Mouse (Mus musculus) heart, postnatal 4 days (tissue): Measurements from ENCODE around the gene Gm45717. TPM values are rescaled to one million over a fixed set of nuclear protein-coding genes. Genes with fewer than 3 reads are reported as not detected.

Experiments
- DNase-seq: peaks from one replicate; pipeline ENCODE4 v3.0.0; 2021
- total RNA-seq, 2 experiments: library from RNA; stranded (reverse); gene quantifications; 2 replicates each; pipeline ENCODE4 v1.2.3; 2021

Gm45717 gene
- total RNA-seq, 2 experiments from 2014 or later = not detected

DNA sequence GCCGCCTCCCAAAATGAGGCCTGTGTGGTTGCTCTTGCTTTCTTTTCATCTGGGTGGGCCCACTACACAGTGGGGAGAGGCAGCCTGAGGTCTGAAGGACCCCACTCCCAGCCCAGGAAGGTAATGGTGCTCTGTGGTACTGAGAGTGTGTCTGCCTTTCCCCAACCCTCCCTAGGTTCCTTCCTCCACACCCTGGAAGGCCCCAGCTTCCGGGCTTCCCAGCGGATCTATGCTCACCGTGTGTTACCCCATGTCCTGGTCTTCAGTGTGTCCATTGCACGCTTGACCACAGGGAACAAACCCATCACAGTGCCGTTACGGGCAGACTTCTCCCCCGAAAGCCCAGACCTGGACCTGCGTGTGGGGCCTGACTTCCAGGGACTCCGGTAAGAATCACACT, 12.9 kb downstream of the Gm45717 start:
- DNase-seq = no peak

DNA sequence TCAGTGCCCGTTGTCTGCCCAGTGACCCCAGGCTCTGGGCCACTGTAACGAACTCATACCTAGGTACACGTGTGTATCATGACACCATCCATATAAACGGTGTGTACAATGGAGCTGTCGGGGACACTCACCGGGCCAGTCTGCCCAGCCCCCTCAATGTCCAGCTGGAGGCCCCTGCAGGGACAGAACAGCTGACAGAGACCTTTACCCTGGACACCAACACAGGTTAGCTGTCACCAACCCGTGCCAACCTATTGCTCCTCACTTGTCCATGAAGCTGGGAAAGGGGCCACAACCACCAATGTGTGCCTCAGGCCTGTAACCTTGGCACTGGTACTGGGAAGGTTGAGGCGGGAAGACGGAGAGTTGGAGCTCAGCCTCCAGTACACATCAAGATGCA, 13.4 kb downstream of the Gm45717 start:
- DNase-seq = no peak

DNA sequence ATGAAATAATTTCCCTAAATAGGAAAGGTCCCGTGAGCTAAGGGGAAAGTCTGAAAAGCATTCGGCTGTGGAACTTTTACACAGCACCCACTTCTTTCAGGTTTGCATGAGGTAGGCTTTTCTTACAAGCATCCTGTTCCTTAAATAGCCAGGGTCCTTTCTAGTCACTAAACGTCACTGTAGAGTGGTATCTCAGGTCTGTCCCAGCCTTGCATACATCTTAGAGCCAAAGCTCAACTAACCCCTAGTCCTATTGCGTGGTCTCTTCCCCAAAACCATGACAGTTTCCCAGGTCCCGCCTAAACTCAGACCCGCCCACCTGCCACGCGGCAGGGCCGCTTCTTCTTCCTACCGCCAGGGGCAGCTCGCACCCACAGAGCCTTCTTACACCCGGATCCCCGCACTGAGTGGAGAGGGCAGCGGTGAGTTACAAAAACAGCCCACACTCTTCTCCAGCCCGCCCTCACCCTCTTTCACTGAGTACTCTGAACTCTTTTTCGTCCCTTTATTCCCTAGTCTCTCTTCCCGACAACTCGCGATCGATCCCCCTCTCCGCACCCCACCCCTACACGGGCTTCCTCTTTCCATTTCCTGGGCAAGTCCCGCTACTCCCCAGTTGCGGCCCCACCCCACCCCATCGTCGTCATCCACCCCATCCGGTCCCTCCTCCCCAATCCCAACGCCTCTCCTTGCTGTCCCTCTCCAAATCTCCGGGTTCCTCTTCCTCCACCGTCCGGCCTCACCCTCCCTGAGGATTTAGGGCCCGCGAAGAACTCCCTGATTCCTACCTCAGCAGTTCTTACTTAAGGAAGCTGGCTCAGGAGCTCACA, 14.3 kb downstream of the Gm45717 start, which contains the start of gene Pgghg:
Pgghg (plus strand) TSS at position 170 of the 830 bp plus-strand sequence.
- peak; percentile 90 for DNase-seq

DNA sequence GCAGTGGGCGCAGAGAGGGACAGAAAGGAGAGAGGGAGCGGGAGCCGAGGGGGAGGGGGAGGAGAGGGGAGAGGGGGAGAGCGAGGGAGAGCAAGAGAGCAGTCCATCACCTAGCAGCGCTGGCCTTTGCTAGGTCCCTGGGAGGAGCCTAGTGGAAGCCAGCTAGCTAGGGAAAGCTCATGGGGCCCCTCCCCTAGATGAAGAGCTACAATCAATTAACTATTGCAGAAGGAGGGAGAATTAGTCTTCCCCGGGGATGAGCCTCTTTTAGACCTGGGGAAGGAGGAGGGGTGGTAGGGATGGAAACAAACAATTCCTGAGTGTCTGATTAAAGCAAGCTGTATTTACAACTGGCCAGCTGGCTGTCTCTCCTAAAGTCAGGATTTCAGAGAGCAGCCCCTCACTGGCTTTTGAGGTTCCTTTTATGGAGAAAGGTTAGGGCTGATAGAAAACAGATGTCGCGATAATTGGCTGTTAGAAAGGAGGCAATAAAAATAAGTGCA, 16.0 kb downstream of the Gm45717 start:
- DNase-seq = no peak

DNA sequence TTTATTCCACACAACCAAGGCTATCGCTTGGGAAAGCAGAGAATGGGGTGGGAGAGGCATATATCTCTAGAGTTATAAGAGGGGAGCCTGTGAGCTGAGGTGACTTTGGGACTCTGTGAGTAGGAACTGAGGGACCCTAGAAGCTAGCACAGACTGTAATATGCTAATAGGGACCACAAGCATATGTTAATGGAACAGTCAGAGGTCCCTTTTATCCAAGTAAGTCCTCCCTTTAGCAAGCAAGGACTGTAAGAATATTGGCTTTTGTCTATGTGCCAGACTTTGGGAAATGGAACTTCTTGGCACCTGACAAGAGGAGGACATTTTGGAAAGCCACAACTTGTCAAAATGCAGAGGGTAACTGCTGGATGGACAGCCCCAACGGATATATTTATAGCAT, 16.8 kb downstream of the Gm45717 start:
- no peak for DNase-seq

DNA sequence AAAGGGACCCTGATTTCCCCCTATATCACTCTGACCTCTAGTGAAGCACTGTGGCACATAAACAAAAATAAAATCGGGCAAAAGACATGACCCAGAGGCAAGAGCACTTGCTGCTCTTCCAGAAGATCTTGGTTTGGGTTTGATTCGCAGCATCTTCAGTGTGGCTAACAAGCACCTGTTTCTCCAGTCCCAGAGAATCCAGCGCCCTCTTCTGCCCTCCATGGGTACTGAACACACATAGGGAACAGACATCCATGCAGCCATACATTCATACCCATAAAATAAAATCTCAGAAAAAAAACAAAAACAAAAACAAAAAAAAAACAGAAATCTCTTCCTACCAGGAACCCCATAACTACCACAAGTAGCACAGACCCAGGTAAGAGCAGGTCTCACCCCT, 17.3 kb downstream of the Gm45717 start:
- DNase-seq = no peak

DNA sequence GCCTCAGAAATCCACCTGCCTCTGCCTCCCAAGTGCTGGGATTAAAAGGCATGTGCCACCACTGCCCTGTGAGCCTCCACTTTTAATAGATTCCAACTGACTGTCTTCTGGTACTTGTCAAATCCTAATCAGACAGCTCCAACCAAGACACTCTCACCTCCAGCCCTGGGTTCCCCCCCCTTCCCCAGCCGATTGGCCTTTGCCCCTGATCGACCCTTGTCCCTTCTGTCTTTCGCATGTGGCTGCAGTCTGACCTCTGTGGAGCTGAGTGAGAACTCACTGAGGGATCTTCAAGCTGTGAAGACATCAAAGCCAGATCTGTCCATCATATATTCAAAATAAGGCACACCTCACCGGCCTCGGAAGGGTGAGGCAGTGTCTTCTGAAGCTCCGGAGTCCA, 28.6 kb downstream of the Gm45717 start:
- DNase-seq = no peak

DNA sequence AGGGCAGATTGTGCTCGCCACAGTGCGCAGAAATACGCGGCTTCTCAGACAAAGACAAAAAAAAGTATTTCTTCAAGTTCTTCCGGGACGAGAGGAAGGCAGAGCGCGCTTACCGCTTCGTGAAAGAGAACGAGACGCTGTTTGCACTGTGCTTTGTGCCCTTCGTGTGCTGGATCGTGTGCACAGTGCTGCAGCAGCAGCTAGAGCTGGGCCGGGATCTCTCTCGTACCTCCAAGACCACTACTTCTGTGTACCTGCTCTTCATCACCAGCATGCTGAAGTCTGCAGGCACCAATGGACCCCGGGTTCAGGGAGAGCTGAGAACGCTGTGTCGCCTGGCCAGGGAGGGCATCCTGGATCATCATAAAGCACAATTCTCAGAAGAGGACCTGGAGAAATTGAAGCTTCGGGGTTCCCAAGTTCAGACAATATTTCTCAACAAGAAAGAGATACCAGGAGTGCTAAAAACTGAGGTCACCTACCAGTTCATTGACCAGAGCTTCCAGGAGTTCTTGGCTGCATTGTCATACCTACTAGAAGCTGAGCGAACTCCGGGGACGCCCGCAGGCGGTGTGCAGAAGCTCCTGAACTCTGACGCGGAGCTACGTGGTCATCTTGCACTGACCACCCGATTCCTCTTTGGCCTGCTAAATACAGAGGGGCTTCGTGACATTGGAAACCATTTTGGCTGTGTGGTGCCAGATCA, 32.5 kb downstream of the Gm45717 start:
- DNase-seq = no peak

DNA sequence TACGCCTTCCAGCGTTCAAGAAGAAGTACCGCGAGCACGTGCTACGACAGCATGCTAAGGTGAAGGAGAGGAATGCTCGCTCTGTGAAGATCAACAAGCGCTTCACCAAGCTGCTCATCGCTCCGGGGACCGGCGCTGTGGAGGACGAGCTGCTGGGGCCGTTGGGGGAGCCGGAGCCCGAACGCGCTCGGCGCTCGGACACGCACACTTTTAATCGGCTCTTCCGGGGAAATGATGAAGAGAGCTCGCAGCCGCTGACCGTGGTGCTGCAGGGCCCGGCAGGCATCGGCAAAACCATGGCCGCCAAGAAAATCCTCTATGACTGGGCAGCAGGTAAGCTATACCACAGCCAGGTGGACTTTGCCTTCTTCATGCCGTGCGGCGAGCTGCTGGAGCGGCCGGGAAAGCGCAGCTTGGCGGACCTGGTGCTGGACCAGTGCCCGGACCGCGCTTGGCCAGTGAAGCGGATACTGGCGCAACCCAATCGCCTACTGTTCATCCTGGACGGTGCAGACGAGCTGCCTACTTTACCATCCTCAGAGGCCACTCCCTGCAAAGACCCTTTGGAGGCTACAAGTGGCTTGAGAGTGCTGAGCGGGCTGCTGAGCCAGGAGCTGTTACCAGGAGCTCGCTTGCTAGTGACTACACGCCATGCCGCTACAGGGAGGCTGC, 33.2 kb downstream of the Gm45717 start:
- peak; percentile 45 for DNase-seq

DNA sequence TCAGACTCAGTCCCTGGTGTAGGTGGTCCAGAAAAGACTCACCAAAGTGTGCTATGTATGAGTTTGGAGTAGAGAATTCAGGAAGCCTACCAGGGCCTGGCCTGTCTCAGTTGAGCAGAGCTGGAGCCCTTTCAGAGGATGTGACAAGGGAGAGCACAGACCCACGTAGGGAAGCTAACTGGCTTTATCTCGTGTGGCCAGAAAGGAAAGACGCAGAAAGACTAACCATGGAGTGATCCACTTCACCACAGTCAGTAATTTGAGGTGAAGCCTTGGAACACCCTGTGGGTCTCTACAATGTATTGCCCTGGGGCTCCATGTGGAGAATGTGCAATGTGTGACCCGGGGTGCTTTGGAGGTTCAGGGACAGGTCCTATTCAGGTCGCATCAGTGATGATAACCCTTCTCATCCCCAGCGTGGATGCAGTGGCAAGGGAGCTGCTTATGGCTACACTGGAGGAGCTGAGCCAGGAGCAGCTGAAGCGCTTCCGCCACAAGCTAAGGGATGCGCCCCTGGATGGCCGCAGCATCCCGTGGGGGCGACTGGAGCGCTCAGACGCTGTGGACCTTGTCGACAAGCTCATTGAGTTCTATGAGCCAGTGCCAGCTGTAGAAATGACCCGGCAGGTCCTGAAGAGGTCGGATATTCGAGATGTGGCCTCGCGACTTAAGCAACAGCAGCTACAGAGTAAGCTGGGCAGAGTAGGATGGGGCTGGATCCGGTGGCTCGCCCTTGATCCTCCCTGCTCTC, 34.3 kb downstream of the Gm45717 start:
- DNase-seq = no peak

DNA sequence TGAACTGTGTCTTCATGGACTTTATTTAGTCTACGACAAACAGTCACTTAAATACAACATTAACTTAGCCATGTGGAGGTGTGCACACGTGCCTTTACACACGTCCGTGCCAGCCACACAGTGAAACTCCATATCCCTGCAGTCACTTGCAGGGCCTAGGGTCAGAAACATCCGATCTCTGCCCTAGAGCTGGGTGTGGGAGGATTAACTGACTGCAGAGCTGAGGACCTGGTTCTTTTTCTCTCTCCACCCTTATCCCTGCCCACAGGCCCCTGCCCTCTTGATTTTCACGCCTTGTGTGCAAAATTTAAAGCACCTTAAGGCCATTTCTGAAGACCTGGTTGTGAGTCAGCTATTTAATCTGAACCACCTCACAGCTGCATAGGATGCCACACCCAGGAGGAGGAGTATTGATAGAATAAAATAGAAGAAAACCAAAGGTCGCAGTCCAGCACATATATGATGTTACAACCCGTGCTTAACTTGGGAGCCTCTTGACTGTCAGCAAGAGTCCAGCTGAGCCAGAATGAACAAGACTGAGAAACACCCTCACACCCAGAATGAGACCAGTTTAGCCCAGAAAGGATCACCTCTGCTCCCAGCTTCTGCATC, 35.2 kb downstream of the Gm45717 start, which contains the start of gene Nlrp6:
Nlrp6 (plus strand) TSS at position 485 of the 612 bp plus-strand sequence.
- DNase-seq = no peak

DNA sequence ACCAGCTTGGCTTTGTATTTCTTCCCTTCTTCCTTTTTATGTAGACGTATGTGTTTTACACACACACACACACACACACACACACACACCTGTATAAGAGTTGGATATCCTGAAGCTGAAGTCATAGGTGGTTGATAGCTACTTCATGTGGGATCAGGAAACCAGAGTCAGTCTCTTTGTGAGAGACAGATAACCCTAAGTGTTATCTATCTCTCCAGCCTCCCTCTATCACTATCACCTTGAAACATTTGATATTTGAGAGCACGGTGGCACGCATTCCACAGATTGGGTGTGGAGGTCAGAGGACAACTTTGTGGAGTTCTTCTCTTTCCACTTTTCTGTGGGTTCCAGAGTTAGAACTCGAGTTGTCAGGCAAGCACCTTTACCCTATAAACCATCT, 35.8 kb downstream of the Gm45717 start:
- DNase-seq = no peak

DNA sequence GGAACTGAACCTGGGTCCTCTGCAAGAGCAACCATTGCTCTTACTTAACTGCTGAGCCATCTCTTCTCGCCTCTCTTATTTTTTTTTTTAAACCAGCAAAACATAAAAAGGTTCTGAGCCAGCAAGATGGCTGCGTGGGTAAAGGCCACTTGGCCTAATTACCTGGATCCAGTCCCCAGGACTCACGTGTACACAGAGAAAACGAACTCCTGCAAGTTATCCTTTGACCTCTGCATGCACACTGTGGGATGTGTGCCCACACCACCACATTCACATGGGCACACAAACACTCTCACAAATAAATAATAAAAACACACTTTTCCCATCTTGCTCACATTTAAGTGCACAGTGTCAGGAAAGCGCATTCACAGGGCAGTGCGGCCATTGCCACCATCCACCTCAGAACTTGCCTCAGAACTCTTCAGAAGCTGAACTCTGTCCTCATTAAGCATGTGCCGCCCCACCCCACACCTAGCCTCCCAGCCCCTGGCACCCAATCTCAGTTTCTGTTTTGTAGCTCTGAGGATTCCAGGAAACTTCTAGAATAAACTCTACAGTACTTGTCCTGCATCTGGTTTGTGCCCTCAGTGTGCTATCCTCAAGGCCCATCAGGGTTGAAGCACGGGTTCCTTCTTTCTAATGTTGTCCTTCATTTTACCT, 41.6 kb downstream of the Gm45717 start:
- no peak for DNase-seq

DNA sequence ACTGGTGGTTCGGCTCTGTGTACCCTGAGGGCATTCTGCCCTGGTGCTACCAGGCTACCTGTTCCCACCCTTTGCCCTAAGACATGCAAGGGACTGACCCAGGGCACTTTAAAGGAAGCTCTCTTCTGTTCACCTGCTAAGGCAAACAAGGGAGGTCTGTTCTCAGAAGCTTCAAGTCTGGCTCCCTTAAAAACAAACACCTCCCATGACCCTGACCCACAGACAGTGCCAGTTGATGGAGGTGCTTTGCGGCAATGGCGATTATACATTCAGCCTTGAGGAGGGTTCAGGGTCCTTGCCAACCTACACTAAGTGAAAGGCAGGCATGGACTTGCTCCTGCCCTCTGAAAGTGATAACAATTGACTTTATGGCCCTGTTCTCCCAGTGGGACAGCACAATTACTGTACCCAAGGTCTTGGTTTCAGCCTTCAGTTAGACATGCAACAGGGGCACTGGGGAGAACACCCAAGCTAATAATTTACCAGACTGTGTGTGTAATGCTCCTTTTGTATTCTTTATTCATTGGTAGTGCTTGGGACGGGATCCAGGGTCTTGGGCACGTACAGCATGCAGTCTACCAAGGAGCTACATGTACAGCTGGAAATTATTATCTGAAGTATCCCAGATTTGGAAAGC, 42.8 kb downstream of the Gm45717 start:
- no peak for DNase-seq

DNA sequence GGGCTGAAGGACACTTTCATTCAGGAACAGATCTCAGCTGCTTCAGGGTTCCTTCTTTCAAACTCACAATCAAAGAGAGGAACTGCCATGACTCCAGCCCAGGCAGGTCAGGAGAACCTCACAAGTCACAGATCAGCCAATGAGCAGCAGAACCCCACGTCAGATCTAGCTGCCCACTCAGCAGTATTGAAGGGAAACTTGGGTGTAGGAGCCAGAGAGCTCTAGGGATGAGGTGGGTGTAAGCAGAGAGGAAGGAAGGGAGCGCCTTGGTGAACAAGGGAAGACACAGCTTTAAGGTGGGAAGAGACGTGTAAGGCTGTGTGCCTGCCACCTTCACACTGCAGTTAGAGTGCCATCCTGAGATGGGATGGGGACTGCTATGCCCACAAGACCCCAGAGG, 43.4 kb downstream of the Gm45717 start:
- no peak for DNase-seq

DNA sequence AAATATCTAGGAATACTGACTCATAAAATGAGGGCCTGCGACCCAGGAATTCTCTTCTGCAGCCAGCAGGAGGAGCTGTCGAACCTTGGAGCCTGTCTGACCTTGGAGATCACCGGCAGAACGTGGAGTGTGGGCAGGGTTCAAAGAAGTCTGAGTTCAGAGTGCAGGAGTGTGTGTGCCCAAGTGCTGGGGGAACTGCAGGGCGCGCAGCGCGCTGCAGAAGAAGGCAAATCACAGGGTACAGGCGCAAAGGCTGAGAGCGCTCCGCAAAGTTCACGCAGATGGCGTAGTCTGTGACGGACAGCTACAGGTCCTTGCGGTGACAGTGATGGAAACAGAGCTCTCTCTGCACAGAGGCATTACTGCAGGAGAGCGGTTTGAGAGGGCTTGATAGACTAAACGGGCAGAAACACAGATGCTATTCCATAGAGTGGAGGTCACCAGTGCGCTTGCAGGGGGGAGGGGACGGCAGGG, 47.1 kb downstream of the Gm45717 start:
- DNase-seq = peak; percentile 86

DNA sequence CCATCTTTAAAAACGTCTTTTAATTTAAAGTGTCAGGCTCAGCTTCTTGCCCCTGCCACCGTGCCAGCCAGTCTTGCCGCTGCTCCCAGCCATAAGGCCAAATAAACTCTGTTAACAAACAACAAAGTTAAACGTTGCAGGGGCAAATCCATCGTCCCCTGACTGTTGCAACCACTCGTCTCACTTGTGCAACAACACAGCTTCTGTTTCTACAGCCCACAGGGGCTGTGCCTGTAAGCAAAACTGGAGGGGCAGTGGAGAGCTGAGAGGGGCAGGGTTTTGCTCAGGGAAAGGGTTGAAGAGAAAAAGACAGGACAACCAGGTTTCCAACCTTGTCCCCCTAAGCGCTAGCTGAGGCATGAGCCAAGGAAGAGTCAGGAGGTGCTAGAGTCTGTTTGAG, 47.6 kb downstream of the Gm45717 start:
- no peak for DNase-seq

DNA sequence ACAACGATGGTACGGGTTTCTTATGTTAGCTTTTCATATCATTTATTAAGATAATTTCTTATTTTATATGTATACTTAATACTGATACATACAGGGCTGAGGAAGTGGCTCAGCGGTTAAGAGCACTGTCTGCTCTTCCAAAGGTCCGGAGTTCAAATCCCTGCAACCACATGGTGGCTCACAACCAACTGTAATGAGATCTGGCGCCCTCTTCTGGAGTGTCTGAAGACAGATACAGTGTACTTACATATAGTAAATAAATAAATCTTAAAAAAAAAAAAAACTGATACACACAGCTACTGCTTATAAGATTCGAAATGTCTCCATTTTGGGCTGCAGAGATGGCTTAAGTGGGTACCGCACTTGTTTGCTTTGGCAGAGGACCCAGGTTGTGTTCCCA, 48.0 kb downstream of the Gm45717 start:
- DNase-seq = no peak

DNA sequence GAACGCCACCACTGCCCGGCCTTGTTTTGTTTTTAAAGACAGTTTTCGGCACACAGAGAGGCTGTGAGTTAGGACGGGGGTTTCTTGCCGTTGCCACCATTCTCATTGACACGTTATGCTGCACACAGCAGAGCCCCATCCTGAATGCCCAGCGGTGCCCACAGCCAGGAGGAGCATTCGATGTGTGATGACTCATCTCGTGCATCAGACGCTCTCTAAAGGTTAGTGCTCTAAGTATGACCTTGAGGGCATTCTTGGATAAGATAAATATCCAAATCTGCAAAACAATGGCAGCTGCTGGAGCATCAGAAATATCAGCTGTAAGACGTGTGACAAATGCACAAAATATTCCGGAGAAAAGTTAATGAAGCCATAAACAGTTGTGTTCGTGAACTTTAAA, 48.6 kb downstream of the Gm45717 start:
- DNase-seq = no peak

DNA sequence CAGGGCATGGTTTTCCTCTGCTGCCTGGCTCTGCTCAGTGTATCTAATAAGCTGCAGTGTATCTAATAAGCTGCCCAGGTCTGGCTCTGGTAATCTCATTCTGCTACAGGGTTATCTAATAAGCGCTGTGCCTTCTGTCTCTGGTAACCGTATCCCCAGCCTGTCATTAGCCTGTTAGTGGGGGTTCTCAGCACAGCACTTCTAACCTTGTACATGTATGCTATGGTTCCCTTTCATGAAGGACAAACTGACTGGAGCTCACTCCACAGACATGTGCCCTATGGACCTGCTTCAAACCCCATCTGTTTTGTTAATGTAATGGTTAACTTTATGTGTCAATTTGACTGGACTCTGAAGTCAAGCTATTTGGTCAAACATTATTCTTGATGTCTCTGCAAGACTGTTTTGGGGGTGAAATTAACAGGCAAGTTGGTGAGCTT, 50.1 kb downstream of the Gm45717 start:
- DNase-seq = no peak

DNA sequence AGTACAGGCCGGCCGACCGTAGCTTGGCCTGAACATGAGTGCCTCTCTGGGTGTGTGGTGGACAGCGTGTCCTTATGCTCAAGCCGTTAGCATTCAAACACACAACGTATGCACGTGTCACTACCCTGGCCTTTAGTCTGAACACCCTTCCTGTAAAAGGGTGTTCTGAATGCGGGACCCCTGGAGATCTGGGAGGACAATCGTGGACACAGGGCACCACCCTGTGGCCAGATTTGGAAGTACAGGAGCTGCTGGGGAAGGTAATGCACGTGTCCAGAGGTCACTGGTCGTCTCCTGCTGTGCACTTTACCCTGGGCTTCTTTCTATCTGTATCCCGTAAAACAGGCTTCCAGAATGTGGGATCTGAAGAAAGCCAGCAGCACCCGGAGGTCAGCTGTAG, 52.5 kb downstream of the Gm45717 start:
- DNase-seq = peak; percentile 92
